Mouse (Mus musculus) bone marrow, adult 2 months (tissue): ENCODE measurements around the gene Cd33.

ENCODE experiments used
- CTCF ChIP-seq: fragments of 200-500 bp; IDR thresholded peaks from 2 replicates; pipeline ENCODE4 v1.5.1; 2011; ENCODE audit warnings: low read length, control low read depth; ENCODE audit not compliant: control insufficient read depth, insufficient read depth
- POLR2A ChIP-seq: fragments of 200-500 bp; IDR thresholded peaks from 2 replicates; pipeline ENCODE4 v1.6.1; 2011; ENCODE audit warnings: low read depth, mild to moderate bottlenecking, control low read depth, low read length, borderline replicate concordance; ENCODE audit not compliant: control insufficient read depth

- no peak for TF ChIP-seq POLR2A
- TF ChIP-seq CTCF, result peak; percentile 51
Observed at GRCm38 (mm10) chr7:43495343-43496021, 48.7 kb downstream of the Cd33 start.
